Mouse (Mus musculus) forebrain, embryonic 10.5 days (tissue): ENCODE results near the gene Fblim1. TPM values are rescaled to one million over a fixed set of nuclear protein-coding genes. Genes with fewer than 3 reads are reported as not detected.
A peak's percentile ranks its signal among the peaks of the same experiment; 100 is the strongest.

ENCODE experiments used
- DNase-seq: peaks from one replicate; pipeline ENCODE4 v3.0.0-alpha.2; 2017; ENCODE audit warnings: low spot score; ENCODE audit errors: extremely low spot score
- H3K27ac ChIP-seq: fragments of 300-500 bp; sonication (generic); 2 replicates; pipeline ENCODE4 v1.5.1; 2016; ENCODE audit warnings: mild to moderate bottlenecking
- H3K27me3 ChIP-seq: fragments of 300-500 bp; sonication (generic); 2 replicates; pipeline ENCODE4 v1.6.1; 2016; ENCODE audit warnings: mild to moderate bottlenecking; ENCODE audit not compliant: poor library complexity, severe bottlenecking
- H3K36me3 ChIP-seq: fragments of 300-500 bp; sonication (generic); replicated peaks from 2 replicates; pipeline ENCODE4 v1.6.1; 2016; ENCODE audit warnings: mild to moderate bottlenecking, moderate library complexity
- H3K4me1 ChIP-seq: fragments of 300-500 bp; sonication (generic); 2 replicates; pipeline ENCODE4 v1.6.1; 2016
- H3K4me3 ChIP-seq: fragments of 300-500 bp; sonication (generic); 2 replicates; pipeline ENCODE4 v1.5.1; 2016; ENCODE audit warnings: mild to moderate bottlenecking, moderate library complexity
- H3K9me3 ChIP-seq: fragments of 300-500 bp; sonication (generic); 2 replicates; pipeline ENCODE4 v1.6.1; 2016; ENCODE audit warnings: mild to moderate bottlenecking, moderate library complexity
- WGBS: fragments of 180-500 bp; shearing (Covaris S2); methylation state at CpG from one replicate; pipeline ENCODE4 v1.1.7; 2016; 5-methylcytosine and 5-hydroxymethylcytosine counted together
- polyA plus RNA-seq: library from polyadenylated mRNA; unstranded; fragments of >200 nt; fragmentation: Nextera tagmentation; extraction: Ambion mirVana; gene quantifications from 2 replicates; pipeline ENCODE4 v1.2.1, GENCODE M21; 2016

Gene Fblim1
- polyA plus RNA-seq, 1 experiment from 2014 or later: 23.2 TPM

GRCm38 (mm10) chr4:141639474-141639873 is 33.6 kb upstream of the Fblim1 start:
- Histone ChIP-seq H3K4me3 (no peak overlapping the region), H3K27me3 (no peaks in the 10 kb centered on the region), H3K9me3 (no peaks in the 10 kb centered on the region), H3K36me3 (peaks cover 68% of the 10 kb centered on the region), H3K27ac (no peak overlapping the region), H3K4me1 (peaks cover 21% of the 10 kb centered on the region)
- no peak for DNase-seq
- WGBS: 70% methylated on average over 11 of the region's 11 CpGs

- 97% methylated on average over 5 of the region's 5 CpGs for WGBS
- H3K4me1 ChIP-seq: peaks cover 21% of the 10 kb centered on the region
Observed at GRCm38 (mm10) chr4:141636693-141637092, 30.8 kb upstream of the Fblim1 start.

GRCm38 (mm10) chr4:141635991-141636390 is 30.1 kb upstream of the Fblim1 start:
- Histone ChIP-seq H3K9me3 (no peaks in the 10 kb centered on the region), H3K36me3 (peaks cover 85% of the 10 kb centered on the region), H3K4me3 (no peak overlapping the region), H3K27me3 (no peaks in the 10 kb centered on the region), H3K4me1 (peaks cover 21% of the 10 kb centered on the region), H3K27ac (no peak overlapping the region)
- DNase-seq: no peak
- 71% methylated on average over 9 of the region's 9 CpGs for WGBS

More at GRCm38 (mm10) chr4:141636693-141637092, 30.8 kb upstream of the Fblim1 start:
- Histone ChIP-seq H3K27me3 (no peaks in the 10 kb centered on the region), H3K27ac (no peak overlapping the region), H3K9me3 (no peaks in the 10 kb centered on the region), H3K4me3 (no peak overlapping the region), H3K36me3 (peaks cover 85% of the 10 kb centered on the region)
- no peak for DNase-seq

- peaks cover 91% of the 10 kb centered on the region for H3K36me3 ChIP-seq
- no peaks in the 10 kb centered on the region for H3K9me3 ChIP-seq
- peaks cover 18% of the 10 kb centered on the region for H3K4me1 ChIP-seq
- H3K27ac ChIP-seq: no peak overlapping the region
- no peak overlapping the region for H3K4me3 ChIP-seq
- WGBS: 96% methylated on average over 21 of the region's 21 CpGs
- DNase-seq: no peak
- H3K27me3 ChIP-seq: no peaks in the 10 kb centered on the region
Observed at GRCm38 (mm10) chr4:141632111-141632873, 26.4 kb upstream of the Fblim1 start.

- DNase-seq: no peak
- Histone ChIP-seq H3K4me1 (peaks cover 11% of the 10 kb centered on the region), H3K27ac (no peak overlapping the region), H3K4me3 (no peak overlapping the region), H3K9me3 (no peaks in the 10 kb centered on the region), H3K27me3 (no peaks in the 10 kb centered on the region), H3K36me3 (peaks cover 91% of the 10 kb centered on the region)
- WGBS: 96% methylated on average over 20 of the region's 20 CpGs
Observed at GRCm38 (mm10) chr4:141631250-141631649, 25.4 kb upstream of the Fblim1 start.

GRCm38 (mm10) chr4:141630021-141630420 is 24.1 kb upstream of the Fblim1 start:
- no peaks in the 10 kb centered on the region for H3K27me3 ChIP-seq
- no peak overlapping the region for H3K27ac ChIP-seq
- no peak for DNase-seq
- H3K36me3 ChIP-seq: peaks cover 98% of the 10 kb centered on the region
- H3K9me3 ChIP-seq: no peaks in the 10 kb centered on the region
- no peak overlapping the region for H3K4me3 ChIP-seq
- WGBS: 91% methylated on average over 11 of the region's 11 CpGs
- peaks cover 8% of the 10 kb centered on the region; the same call in 1 of the 2 replicates for H3K4me1 ChIP-seq

- Histone ChIP-seq H3K4me1 (peaks cover 14% of the 10 kb centered on the region), H3K9me3 (no peaks in the 10 kb centered on the region), H3K27me3 (no peaks in the 10 kb centered on the region), H3K4me3 (no peak overlapping the region), H3K27ac (no peak overlapping the region), H3K36me3 (peaks cover 88% of the 10 kb centered on the region)
- WGBS: 88% methylated on average over 14 of the region's 14 CpGs
- DNase-seq: no peak
Observed at GRCm38 (mm10) chr4:141628661-141629060, 22.8 kb upstream of the Fblim1 start.

- H3K36me3 ChIP-seq: peaks cover 77% of the 10 kb centered on the region
- H3K4me3 ChIP-seq: no peak overlapping the region
- no peaks in the 10 kb centered on the region for H3K27me3 ChIP-seq
- peaks cover 20% of the 10 kb centered on the region for H3K4me1 ChIP-seq
- WGBS: 93% methylated on average over 5 of the region's 5 CpGs
- no peak overlapping the region for H3K27ac ChIP-seq
- no peaks in the 10 kb centered on the region for H3K9me3 ChIP-seq
- DNase-seq: no peak
Observed at GRCm38 (mm10) chr4:141627502-141627901, 21.6 kb upstream of the Fblim1 start.

GRCm38 (mm10) chr4:141625774-141626550 is 20.1 kb upstream of the Fblim1 start:
- Histone ChIP-seq H3K36me3 (peaks cover 61% of the 10 kb centered on the region), H3K27me3 (no peaks in the 10 kb centered on the region), H3K27ac (0 out of 2 replicates have a peak overlapping the region, but pooled peaks have one; percentile 20), H3K9me3 (no peaks in the 10 kb centered on the region), H3K4me1 (peaks cover 20% of the 10 kb centered on the region), H3K4me3 (no peak overlapping the region)
- DNase-seq: no peak
- 90% methylated on average over 16 of the region's 16 CpGs for WGBS

GRCm38 (mm10) chr4:141624983-141625773 is 19.3 kb upstream of the Fblim1 start:
- Histone ChIP-seq H3K27me3 (no peaks in the 10 kb centered on the region), H3K9me3 (no peaks in the 10 kb centered on the region), H3K4me3 (no peak overlapping the region), H3K36me3 (peaks cover 53% of the 10 kb centered on the region), H3K27ac (no peak overlapping the region), H3K4me1 (peaks cover 20% of the 10 kb centered on the region)
- DNase-seq: no peak
- 78% methylated on average over 19 of the region's 19 CpGs for WGBS

GRCm38 (mm10) chr4:141624134-141624533 is 18.2 kb upstream of the Fblim1 start:
- Histone ChIP-seq H3K9me3 (no peaks in the 10 kb centered on the region), H3K4me3 (no peak overlapping the region), H3K27me3 (no peaks in the 10 kb centered on the region), H3K27ac (no peak overlapping the region), H3K36me3 (peaks cover 43% of the 10 kb centered on the region), H3K4me1 (peaks cover 23% of the 10 kb centered on the region)
- WGBS: 94% methylated on average over 8 of the region's 8 CpGs
- no peak for DNase-seq

GRCm38 (mm10) chr4:141623666-141624065 is 17.8 kb upstream of the Fblim1 start, which contains the start of gene Slc25a34:
Slc25a34 (minus strand) TSS chr4:141623821.
- no peak for DNase-seq
- no peaks in the 10 kb centered on the region for H3K9me3 ChIP-seq
- H3K27ac ChIP-seq: no peak within 1 kb of the TSS; the same call in 1 of the 2 replicates
- H3K4me1 ChIP-seq: peaks cover 27% of the 10 kb centered on the region
- 50% methylated on average over 1 of the region's 1 CpGs for whole genome bisulfite sequencing
- no peaks in the 10 kb centered on the region for H3K27me3 ChIP-seq
- H3K36me3 ChIP-seq: peaks cover 38% of the 10 kb centered on the region
- H3K4me3 ChIP-seq: no peak within 1 kb of the TSS
